Mouse (Mus musculus): ENCODE measurements around the gene Gle1.

GRCm38 (mm10) chr2:29961246-29961645 is 26.0 kb downstream of the Gle1 start:
- TF ChIP-seq GATA1 (IDR thresholded peaks at IDR 0.05; ENCODE audit: low read length) (no peak), TAL1 (IDR thresholded peaks at IDR 0.05; ENCODE audit: low read length) (no peak)
